Mouse (Mus musculus) embryonic facial prominence, embryonic 12.5 days (tissue): Measurements from ENCODE around the gene Rnf220. TPM values are rescaled to one million over a fixed set of nuclear protein-coding genes. Genes with fewer than 3 reads are reported as not detected.

ENCODE experiments used
- ATAC-seq: fragments of 200-750 bp; cut with Nextera tagmentation; 2 replicates; pipeline ENCODE4 v1.8.0; 2017; ENCODE audit not compliant: insufficient number of reproducible peaks, insufficient read depth, low FRiP score, low TSS enrichment
- H3K27ac ChIP-seq: fragments of 300-500 bp; sonication (generic); 2 replicates; pipeline ENCODE4 v1.5.1; 2016; ENCODE audit warnings: mild to moderate bottlenecking
- H3K27me3 ChIP-seq: fragments of 300-500 bp; sonication (generic); 2 replicates; pipeline ENCODE4 v1.6.1; 2016; ENCODE audit warnings: mild to moderate bottlenecking, moderate library complexity
- H3K36me3 ChIP-seq: fragments of 300-500 bp; sonication (generic); 2 replicates; pipeline ENCODE4 v1.6.1; 2016; ENCODE audit warnings: mild to moderate bottlenecking
- H3K4me1 ChIP-seq: fragments of 300-500 bp; sonication (generic); 2 replicates; pipeline ENCODE4 v1.6.1; 2016
- H3K4me2 ChIP-seq: fragments of 300-500 bp; sonication (generic); replicated peaks from 2 replicates; pipeline ENCODE4 v1.6.1; 2016; ENCODE audit warnings: mild to moderate bottlenecking, moderate library complexity
- H3K4me3 ChIP-seq: fragments of 300-500 bp; sonication (generic); 2 replicates; pipeline ENCODE4 v1.5.1; 2016; ENCODE audit warnings: mild to moderate bottlenecking
- H3K9ac ChIP-seq: fragments of 300-500 bp; sonication (generic); 2 replicates; pipeline ENCODE4 v1.6.1; 2016; ENCODE audit warnings: mild to moderate bottlenecking, moderate library complexity
- H3K9me3 ChIP-seq: fragments of 300-500 bp; sonication (generic); 2 replicates; pipeline ENCODE4 v1.6.1; 2016; ENCODE audit warnings: mild to moderate bottlenecking, moderate library complexity
- WGBS: fragments of 180-500 bp; shearing (Covaris S2); methylation state at CpG from one replicate; pipeline ENCODE4 v1.1.7; 2016; 5-methylcytosine and 5-hydroxymethylcytosine counted together
- polyA plus RNA-seq: library from polyadenylated mRNA; unstranded; fragments of >200 nt; fragmentation: Nextera tagmentation; extraction: Ambion mirVana; gene quantifications from 2 replicates; pipeline ENCODE4 v1.2.1, GENCODE M21; 2016

The Rnf220 gene
- polyA plus RNA-seq, 1 experiment from 2014 or later = 107 TPM

DNA sequence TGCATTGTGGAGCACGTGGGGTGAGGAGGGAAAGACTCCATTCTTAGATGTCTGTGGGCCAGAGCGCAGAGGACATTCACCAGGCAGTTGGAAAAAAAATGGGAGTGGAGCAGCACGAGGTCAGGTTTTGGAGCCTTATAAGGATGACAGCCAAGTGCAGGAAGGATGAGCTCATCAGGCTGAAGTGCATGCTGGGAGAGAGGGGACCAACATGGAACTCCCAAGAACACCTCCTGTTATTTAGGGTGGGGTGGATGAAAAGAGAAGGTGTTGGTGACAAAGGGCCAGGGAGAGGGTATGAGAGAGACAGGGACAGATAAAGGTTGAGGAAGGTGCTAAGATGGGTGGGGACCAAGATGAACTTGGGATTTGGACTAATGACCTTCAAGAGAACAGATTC lies 127.3 kb downstream of the Rnf220 start:
- Histone ChIP-seq H3K9me3 (no peaks in the 10 kb centered on the region), H3K4me1 (peaks cover 32% of the 10 kb centered on the region), H3K27ac (no peak overlapping the region), H3K27me3 (peaks cover 2% of the 10 kb centered on the region; the same call in 1 of the 2 replicates), H3K4me3 (no peak overlapping the region), H3K9ac (no peak overlapping the region), H3K36me3 (no peaks in the 10 kb centered on the region), H3K4me2 (no peak overlapping the region)
- ATAC-seq = no peak
- WGBS = 86% methylated on average over 3 of the region's 3 CpGs

DNA sequence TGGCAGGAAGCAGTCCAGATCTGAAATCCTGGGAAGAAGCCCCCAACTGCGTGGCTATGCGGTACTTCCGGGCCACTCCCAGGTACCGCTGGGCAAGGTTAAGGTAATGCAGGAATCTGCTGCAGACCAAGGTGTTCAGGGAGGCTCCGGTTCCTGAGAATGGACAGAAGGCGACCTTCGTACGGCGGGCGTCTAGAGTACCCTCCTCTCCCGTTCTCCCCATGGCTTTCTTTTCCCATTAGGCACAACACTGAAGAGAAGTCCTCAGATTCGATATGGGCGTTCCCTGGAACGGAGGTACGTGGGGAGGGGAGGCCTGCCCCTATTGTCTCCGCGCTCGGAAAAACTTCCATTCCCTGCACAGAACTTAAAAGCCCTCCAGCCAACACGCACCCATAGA lies 129.5 kb downstream of the Rnf220 start:
- H3K36me3 ChIP-seq = no peaks in the 10 kb centered on the region
- no peak overlapping the region for H3K4me2 ChIP-seq
- WGBS = 86% methylated on average over 19 of the region's 19 CpGs
- H3K27me3 ChIP-seq = peaks cover 6% of the 10 kb centered on the region
- no peak overlapping the region for H3K4me3 ChIP-seq
- H3K27ac ChIP-seq = no peak overlapping the region
- no peaks in the 10 kb centered on the region for H3K9me3 ChIP-seq
- H3K9ac ChIP-seq = no peak overlapping the region
- ATAC-seq = no peak
- H3K4me1 ChIP-seq = peaks cover 18% of the 10 kb centered on the region; the same call in 1 of the 2 replicates

DNA sequence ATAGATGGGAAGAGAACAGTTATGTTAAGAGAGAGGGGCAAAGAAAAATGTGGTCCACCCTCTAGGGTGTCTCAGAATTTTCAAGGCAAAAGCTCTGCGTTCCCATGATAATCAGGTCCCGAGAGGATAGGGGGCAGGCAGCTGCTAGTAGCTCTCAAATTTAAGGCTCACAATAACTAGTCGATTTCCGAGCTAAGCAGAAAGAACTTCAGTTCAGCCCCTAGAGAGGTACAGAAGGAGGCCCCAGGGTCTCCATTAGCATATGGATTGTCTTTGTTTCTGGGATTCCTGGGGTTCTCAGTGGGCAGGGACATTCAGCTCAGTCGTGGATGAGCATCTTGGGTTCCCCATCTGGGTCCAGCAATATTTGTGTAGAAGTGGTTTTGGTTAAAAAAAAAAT lies 134.8 kb downstream of the Rnf220 start:
- 12% methylated on average over 5 of the region's 5 CpGs for WGBS
- H3K4me3 ChIP-seq = no peak overlapping the region

DNA sequence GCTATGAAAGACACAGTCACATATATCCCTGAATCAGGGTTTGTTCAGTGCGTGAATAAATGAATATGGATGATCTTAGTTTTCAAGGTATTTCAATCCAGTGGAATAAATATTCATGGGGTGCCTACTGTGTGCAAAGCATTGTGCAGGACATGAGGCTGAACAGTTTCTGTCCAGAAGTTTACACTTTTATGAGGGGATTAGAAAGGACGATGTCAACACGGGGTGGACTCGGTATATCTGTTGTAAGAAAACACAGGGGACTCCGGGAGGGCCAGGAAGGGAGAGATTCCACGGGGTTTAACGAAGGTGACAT lies 135.3 kb downstream of the Rnf220 start:
- no peaks in the 10 kb centered on the region for H3K36me3 ChIP-seq
- H3K4me3 ChIP-seq = no peak overlapping the region
- ATAC-seq = no peak
- no peak overlapping the region for H3K4me2 ChIP-seq
- no peak overlapping the region for H3K27ac ChIP-seq
- H3K9me3 ChIP-seq = no peaks in the 10 kb centered on the region
- H3K9ac ChIP-seq = no peak overlapping the region
- 18% methylated on average over 7 of the region's 7 CpGs for WGBS
- H3K4me1 ChIP-seq = 0 out of 2 replicates have a peak, but pooled peaks cover 5% of the 10 kb centered on the region
- peaks cover 6% of the 10 kb centered on the region; the same call in 1 of the 2 replicates for H3K27me3 ChIP-seq

More for the DNA sequence above, 134.8 kb downstream of the Rnf220 start:
- Histone ChIP-seq H3K27ac (no peak overlapping the region), H3K27me3 (peaks cover 6% of the 10 kb centered on the region; the same call in 1 of the 2 replicates), H3K36me3 (no peaks in the 10 kb centered on the region), H3K4me2 (no peak overlapping the region), H3K9me3 (no peaks in the 10 kb centered on the region), H3K4me1 (0 out of 2 replicates have a peak, but pooled peaks cover 5% of the 10 kb centered on the region), H3K9ac (no peak overlapping the region)
- no peak for ATAC-seq

DNA sequence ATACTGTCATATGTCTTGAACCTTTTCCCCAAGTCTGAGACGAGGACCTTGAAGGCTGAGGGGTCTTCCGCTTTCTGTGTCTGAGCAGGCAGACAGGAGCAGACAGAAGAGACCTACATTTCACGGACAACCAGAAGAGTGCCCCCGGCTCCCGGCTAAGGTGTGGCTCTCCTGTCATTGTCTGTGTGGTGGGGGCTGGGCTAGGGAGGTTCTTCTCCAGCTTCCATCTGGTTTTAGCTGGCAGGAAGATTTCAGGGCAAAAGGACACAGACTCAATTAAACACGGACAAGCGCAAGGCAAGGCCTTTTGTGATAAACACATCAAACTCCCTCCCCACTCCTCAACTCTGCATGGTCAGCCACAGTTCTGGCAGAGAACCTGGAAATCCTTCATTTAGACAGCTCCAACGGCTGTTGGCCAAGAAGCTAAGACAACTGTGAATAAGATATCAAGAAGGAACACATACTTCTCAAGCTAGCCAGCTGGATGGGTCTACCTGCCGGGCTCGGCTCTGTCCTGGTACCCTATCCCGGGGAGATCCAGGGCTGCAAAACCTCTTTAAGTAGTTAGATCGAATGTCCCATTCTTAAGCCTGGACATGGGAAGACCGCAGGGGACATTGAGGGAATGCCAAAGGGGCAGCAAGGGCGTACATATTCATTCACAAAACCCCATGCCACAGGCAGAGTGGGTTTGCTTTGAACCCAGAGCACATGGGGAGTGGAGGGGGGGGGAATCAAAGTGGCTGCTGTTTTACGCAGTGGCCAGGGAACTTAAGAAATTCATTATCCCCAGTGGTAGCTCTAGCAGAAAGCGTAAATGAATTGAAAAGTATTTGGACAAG lies 135.9 kb downstream of the Rnf220 start:
- no peak overlapping the region for H3K4me2 ChIP-seq
- H3K9ac ChIP-seq = no peak overlapping the region
- no peaks in the 10 kb centered on the region for H3K36me3 ChIP-seq
- no peak overlapping the region for H3K4me3 ChIP-seq
- no peak overlapping the region for H3K27ac ChIP-seq
- H3K9me3 ChIP-seq = no peaks in the 10 kb centered on the region
- ATAC-seq = no peak
- 56% methylated on average over 16 of the region's 16 CpGs for WGBS
- H3K4me1 ChIP-seq = peaks cover 5% of the 10 kb centered on the region; the same call in 1 of the 2 replicates
- H3K27me3 ChIP-seq = peaks cover 6% of the 10 kb centered on the region; the same call in 1 of the 2 replicates

DNA sequence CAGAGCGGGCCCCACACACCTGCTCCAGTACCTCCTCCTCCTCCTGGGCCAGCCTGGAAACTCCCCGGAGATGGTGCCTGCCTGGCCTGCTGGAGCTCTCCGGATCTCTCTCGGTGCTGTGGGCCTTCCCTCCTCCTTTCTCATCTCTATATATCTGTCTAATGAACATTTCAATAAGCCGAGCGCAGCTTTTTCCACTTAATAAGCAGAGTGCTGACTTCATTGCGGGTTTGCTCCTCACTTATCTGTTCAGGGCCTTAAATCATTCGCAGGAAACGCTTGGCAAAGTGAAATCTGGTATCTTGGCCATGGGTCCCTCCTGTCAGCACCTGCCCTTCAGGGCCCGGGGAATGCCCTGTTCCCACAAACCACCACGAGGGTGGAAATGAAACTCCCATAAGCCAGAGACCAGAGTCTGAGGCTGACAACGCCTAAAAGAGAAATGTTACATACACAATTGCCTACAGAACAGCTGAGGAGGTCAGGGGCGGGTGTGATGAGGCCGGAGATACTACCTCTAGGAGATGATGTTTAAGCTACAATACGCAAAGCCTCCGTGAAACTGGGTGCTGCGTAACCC lies 137.0 kb downstream of the Rnf220 start:
- Histone ChIP-seq H3K27me3 (peaks cover 6% of the 10 kb centered on the region; the same call in 1 of the 2 replicates), H3K9me3 (no peaks in the 10 kb centered on the region), H3K27ac (no peak overlapping the region), H3K9ac (no peak overlapping the region), H3K36me3 (no peaks in the 10 kb centered on the region), H3K4me2 (no peak overlapping the region), H3K4me3 (no peak overlapping the region), H3K4me1 (peaks cover 5% of the 10 kb centered on the region; the same call in 1 of the 2 replicates)
- 84% methylated on average over 17 of the region's 17 CpGs for WGBS
- ATAC-seq = no peak

DNA sequence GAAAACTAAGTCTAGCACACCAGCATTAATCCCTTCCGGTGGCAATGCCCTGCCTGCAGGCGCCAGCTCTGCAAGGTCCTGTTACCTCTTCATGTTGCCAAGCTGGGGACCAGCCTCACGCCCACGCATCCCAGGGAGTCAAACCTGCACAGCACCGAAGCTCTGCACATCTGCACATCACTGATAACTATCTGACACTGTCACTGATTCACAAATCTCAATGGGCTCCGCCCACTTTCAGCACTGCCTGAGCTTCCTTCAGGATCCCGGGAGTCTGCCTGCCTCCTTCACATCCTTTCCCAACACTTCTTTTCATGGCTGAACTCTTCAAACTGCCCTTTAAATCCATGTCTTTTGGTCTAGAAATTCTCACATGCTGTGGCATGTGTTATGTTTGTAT lies 138.9 kb downstream of the Rnf220 start:
- no peak for ATAC-seq
- Histone ChIP-seq H3K36me3 (no peaks in the 10 kb centered on the region), H3K9me3 (no peaks in the 10 kb centered on the region), H3K9ac (no peak overlapping the region), H3K4me2 (no peak overlapping the region), H3K4me3 (no peak overlapping the region), H3K27me3 (no peaks in the 10 kb centered on the region), H3K27ac (no peak overlapping the region), H3K4me1 (peaks cover 5% of the 10 kb centered on the region; the same call in 1 of the 2 replicates)
- 74% methylated on average over 7 of the region's 7 CpGs for WGBS

DNA sequence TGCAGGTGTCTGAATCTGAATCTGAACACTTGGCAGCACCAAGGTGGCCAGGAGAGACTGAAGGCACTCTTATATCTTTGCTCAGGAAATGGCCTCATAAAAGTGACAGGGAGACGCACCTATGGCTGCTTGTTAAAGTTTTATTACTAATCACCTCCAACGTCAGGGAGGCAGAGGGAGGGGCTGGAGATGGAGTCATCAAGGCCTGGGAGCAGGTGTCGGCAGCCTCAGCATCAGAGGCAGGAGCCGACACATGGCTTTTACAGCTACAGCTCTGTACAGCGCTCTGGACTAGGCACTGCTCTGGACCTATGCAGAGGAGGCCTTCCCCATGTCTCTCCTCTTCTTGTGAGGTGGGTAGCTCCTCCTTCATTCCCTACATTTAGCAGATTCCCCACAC lies 139.7 kb downstream of the Rnf220 start:
- H3K4me3 ChIP-seq = no peak overlapping the region
- ATAC-seq = no peak
- H3K27ac ChIP-seq = no peak overlapping the region
- WGBS = 76% methylated on average over 5 of the region's 5 CpGs
- H3K9me3 ChIP-seq = no peaks in the 10 kb centered on the region
- H3K9ac ChIP-seq = no peak overlapping the region
- peaks cover 8% of the 10 kb centered on the region; the same call in 1 of the 2 replicates for H3K4me1 ChIP-seq
- no peaks in the 10 kb centered on the region for H3K27me3 ChIP-seq
- no peaks in the 10 kb centered on the region for H3K36me3 ChIP-seq
- no peak overlapping the region for H3K4me2 ChIP-seq

DNA sequence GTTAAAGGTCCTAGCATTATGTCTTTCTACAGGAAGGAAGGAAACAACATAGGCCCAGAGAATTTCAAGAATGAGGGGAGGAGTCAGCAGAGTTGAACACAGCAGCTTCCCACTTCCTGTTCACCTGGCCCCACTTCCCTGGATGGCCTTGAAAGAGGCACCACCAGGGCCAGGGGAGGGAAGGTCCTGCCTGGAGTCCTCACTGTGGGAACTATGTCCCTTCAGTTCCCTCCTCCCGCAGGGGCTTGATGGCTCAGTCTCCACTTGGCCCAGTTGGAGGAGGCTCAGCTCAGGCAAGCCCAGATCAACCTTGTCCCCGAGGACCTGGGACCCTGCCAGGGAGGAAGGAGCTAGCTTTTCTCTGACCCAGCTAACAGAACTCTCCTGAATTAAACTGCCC lies 140.6 kb downstream of the Rnf220 start:
- no peak overlapping the region for H3K4me2 ChIP-seq
- 72% methylated on average over 2 of the region's 2 CpGs for WGBS
- peaks cover 6% of the 10 kb centered on the region; the same call in 1 of the 2 replicates for H3K4me1 ChIP-seq
- H3K27me3 ChIP-seq = no peaks in the 10 kb centered on the region
- no peaks in the 10 kb centered on the region for H3K9me3 ChIP-seq
- no peak overlapping the region for H3K4me3 ChIP-seq
- no peak for ATAC-seq
- no peak overlapping the region for H3K27ac ChIP-seq
- no peaks in the 10 kb centered on the region for H3K36me3 ChIP-seq
- no peak overlapping the region for H3K9ac ChIP-seq

DNA sequence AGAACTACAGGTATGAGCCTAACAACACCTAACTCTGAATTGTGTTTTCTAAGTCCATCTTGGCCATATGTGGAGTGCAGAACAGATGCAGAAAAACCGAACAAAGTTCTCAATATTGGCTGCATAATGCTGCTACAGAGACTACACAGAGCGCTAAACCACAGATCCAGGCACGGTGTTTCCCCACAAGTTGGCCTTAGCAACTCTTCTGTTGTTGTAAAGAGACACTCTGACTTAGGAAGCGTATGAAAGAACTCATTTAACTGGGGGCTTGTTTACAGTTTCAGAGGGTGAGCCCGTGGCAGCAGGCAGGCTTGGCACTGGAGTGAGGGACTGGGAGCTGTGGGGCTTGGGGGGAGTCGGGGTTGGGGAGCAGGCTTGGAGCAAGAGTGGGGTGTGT lies 142.2 kb downstream of the Rnf220 start:
- no peak overlapping the region for H3K4me2 ChIP-seq
- H3K4me1 ChIP-seq = peaks cover 6% of the 10 kb centered on the region; the same call in 1 of the 2 replicates
- H3K27ac ChIP-seq = no peak overlapping the region
- no peak overlapping the region for H3K4me3 ChIP-seq
- H3K9ac ChIP-seq = no peak overlapping the region
- H3K9me3 ChIP-seq = no peaks in the 10 kb centered on the region
- H3K36me3 ChIP-seq = no peaks in the 10 kb centered on the region
- WGBS = 65% methylated on average over 6 of the region's 6 CpGs
- no peak for ATAC-seq
- H3K27me3 ChIP-seq = no peaks in the 10 kb centered on the region

DNA sequence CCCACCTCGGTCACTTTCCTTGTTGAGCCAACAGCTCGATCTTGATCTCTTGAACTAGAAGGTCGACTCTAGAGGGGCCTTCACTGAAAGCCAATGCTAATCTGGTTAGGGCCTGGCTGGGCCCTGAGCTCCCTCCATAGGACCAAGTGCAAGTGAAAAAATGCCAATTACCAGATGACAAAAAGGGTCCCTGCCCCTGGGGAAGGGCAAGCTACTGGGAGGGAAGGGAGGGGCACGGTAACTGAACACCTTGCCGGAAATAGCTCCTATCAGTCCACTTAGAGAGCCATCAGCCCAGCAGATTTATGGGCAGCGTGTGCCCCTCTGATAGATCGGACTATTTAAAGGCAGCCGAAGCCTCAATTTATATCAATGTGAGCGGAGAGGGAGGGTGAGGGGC lies 143.9 kb downstream of the Rnf220 start:
- 71% methylated on average over 9 of the region's 9 CpGs for WGBS
- peaks cover 11% of the 10 kb centered on the region; the same call in 1 of the 2 replicates for H3K4me1 ChIP-seq
- no peaks in the 10 kb centered on the region for H3K36me3 ChIP-seq
- no peak overlapping the region for H3K27ac ChIP-seq
- no peak overlapping the region for H3K4me2 ChIP-seq
- H3K9ac ChIP-seq = no peak overlapping the region
- no peak overlapping the region for H3K4me3 ChIP-seq
- no peaks in the 10 kb centered on the region for H3K27me3 ChIP-seq
- no peak for ATAC-seq
- no peaks in the 10 kb centered on the region for H3K9me3 ChIP-seq

DNA sequence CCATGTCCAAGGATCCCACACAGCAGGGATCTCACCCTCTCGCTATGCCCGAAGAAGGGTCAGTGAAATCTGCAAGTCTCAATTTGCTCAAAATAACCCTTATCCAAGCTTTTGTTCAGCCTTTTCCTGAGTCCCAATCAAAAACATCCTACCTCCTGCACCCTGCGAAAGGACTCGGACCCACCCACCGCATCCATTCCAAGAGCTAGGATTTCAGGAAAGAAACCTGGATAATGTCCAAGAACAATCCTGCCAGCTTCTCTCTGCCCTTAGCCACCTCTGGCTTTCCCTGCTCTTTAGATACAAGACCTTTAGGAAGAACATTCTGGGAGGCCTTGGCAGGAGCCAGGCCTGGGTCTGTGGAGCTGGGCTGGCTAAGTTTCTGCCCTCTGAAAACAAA lies 144.8 kb downstream of the Rnf220 start:
- WGBS = 77% methylated on average over 5 of the region's 5 CpGs
- H3K9ac ChIP-seq = no peak overlapping the region
- H3K4me3 ChIP-seq = no peak overlapping the region
- no peaks in the 10 kb centered on the region for H3K36me3 ChIP-seq
- no peak overlapping the region for H3K27ac ChIP-seq
- no peaks in the 10 kb centered on the region for H3K9me3 ChIP-seq
- H3K4me1 ChIP-seq = peaks cover 11% of the 10 kb centered on the region; the same call in 1 of the 2 replicates
- ATAC-seq = no peak
- no peaks in the 10 kb centered on the region for H3K27me3 ChIP-seq
- H3K4me2 ChIP-seq = no peak overlapping the region
